Mouse (Mus musculus) liver, postnatal 0 days (tissue): ENCODE measurements around the gene Myrfl.

Source experiments
- CTCF ChIP-seq: sonication (generic); IDR thresholded peaks from 2 replicates; pipeline ENCODE4 v1.5.1; 2016; ENCODE audit warnings: antibody characterized with exemption, low read depth
- EP300 ChIP-seq: IDR thresholded peaks from 2 replicates; pipeline ENCODE4 v1.6.1; 2016; ENCODE audit warnings: antibody characterized with exemption, low read depth, mild to moderate bottlenecking

- no peak for TF ChIP-seq CTCF
- no peak for TF ChIP-seq EP300
These were observed 17.0 kb upstream of the Myrfl start for GRCm38 (mm10) chr10:116913647-116914273.
